Mouse (Mus musculus) small intestine, adult 2 months (tissue): ENCODE measurements around the gene Ndufs7. TPM values are rescaled to one million over a fixed set of nuclear protein-coding genes. Genes with fewer than 3 reads are reported as not detected.

Experiments
- H3K27ac ChIP-seq: fragments of 200-500 bp; 2 replicates; pipeline ENCODE4 v1.5.1; 2012; ENCODE audit warnings: low read depth, low read length, control low read depth, inconsistent platforms; ENCODE audit not compliant: insufficient read depth
- H3K27me3 ChIP-seq: fragments of 200-500 bp; 2 replicates; pipeline ENCODE4 v1.6.1; 2012; ENCODE audit warnings: mild to moderate bottlenecking, moderate library complexity, low read length, inconsistent platforms; ENCODE audit not compliant: control insufficient read depth, insufficient read depth
- H3K36me3 ChIP-seq: fragments of 200-500 bp; 2 replicates; pipeline ENCODE4 v1.6.1; 2012; ENCODE audit warnings: mild to moderate bottlenecking, low read length, control low read depth, inconsistent platforms; ENCODE audit not compliant: control insufficient read depth, insufficient read depth
- H3K4me1 ChIP-seq: fragments of 200-500 bp; 2 replicates; pipeline ENCODE4 v1.6.1; 2012; ENCODE audit warnings: low read length, inconsistent platforms, mixed read lengths; ENCODE audit not compliant: control insufficient read depth, insufficient read depth, insufficient read length
- H3K4me3 ChIP-seq: fragments of 200-500 bp; 2 replicates; pipeline ENCODE4 v1.5.1; 2012; ENCODE audit warnings: low read depth, mild to moderate bottlenecking, control low read depth, inconsistent platforms, low read length, moderate library complexity
- CTCF ChIP-seq: fragments of 200-500 bp; IDR thresholded peaks from 2 replicates; pipeline ENCODE4 v1.5.1; 2012; ENCODE audit warnings: low read depth, mild to moderate bottlenecking, control low read depth, inconsistent platforms, low read length, moderate library complexity, mixed read lengths; ENCODE audit not compliant: insufficient replicate concordance, insufficient read length; ENCODE audit errors: extremely low read depth
- POLR2A ChIP-seq: fragments of 200-500 bp; IDR thresholded peaks from 2 replicates; pipeline ENCODE4 v1.6.1; 2012; ENCODE audit warnings: low read depth, mild to moderate bottlenecking, control low read depth, inconsistent platforms, low read length, moderate library complexity
- WGBS: fragments of 180-500 bp; shearing (Covaris S2); methylation state at CpG from one replicate; pipeline ENCODE4 v1.1.7; 2018; 5-methylcytosine and 5-hydroxymethylcytosine counted together
- polyA plus RNA-seq: library from polyadenylated mRNA; depleted of rRNA; stranded (reverse); fragments of >200 nt; gene quantifications from 2 replicates; pipeline ENCODE4 v1.2.3, GENCODE M21; 2012

Gene Ndufs7
- polyA plus RNA-seq, 1 experiment = 1,176 TPM

DNA sequence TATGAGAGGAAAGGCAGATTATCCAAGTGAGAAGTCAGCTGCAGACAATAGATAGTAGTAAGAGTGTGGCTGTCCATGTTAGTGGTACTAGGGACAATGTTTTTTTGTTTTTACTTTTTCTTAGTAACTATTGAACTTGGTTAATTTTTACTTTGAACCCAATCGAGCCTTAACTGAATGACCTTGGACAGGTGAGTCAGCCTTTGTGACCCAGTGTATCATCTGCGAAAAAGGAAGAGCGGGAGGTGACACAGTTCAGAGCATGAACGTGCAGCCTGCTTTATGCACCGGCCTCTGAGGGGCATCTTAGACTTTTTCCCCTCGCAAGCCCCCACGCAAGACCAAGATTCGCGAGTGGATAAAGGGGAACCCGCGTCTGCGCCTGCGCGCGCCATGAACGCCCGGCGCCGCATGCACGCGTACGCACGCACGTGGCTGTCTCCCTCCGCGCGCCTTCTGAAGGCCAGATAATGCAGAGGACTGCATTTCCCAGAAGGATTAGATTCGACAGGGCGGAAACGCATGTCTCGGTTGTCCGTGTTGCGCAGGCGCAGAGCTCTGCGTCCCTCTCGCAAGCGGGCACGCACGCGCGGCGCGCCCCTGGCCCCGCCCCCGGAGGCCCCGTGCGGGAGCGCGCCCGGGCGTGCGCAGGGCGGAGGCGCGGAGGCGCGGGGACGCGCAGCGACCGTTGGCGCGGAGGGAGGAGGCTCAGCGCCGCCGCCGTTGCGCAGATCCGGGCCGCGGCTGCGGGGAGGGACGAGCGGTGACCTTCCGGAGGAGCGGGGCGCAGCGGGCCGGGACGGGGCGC, 15.6 kb downstream of the Ndufs7 start:
- Histone ChIP-seq H3K4me1 (peaks cover 32% of the 10 kb centered on the region), H3K36me3 (peaks cover 5% of the 10 kb centered on the region; the same call in 1 of the 2 replicates), H3K4me3 (peak overlapping the region; percentile 93), H3K27me3 (no peaks in the 10 kb centered on the region), H3K27ac (peak overlapping the region; percentile 75)
- WGBS = under 1% methylated on average over 81 of the region's 81 CpGs
- TF ChIP-seq POLR2A = peak; percentile 63; the same call in 1 of the 2 replicates
- TF ChIP-seq CTCF = no peak

GRCm38 (mm10) chr10:80265149-80265486, 16.2 kb downstream of the Ndufs7 start:
- Histone ChIP-seq H3K4me3 (peak overlapping the region; percentile 93), H3K36me3 (peaks cover 5% of the 10 kb centered on the region; the same call in 1 of the 2 replicates), H3K27me3 (no peaks in the 10 kb centered on the region), H3K27ac (peak overlapping the region; percentile 75), H3K4me1 (peaks cover 30% of the 10 kb centered on the region; the same call in 1 of the 2 replicates)
- TF ChIP-seq POLR2A (no peak), CTCF (no peak)
- WGBS = under 1% methylated on average over 18 of the region's 18 CpGs

DNA sequence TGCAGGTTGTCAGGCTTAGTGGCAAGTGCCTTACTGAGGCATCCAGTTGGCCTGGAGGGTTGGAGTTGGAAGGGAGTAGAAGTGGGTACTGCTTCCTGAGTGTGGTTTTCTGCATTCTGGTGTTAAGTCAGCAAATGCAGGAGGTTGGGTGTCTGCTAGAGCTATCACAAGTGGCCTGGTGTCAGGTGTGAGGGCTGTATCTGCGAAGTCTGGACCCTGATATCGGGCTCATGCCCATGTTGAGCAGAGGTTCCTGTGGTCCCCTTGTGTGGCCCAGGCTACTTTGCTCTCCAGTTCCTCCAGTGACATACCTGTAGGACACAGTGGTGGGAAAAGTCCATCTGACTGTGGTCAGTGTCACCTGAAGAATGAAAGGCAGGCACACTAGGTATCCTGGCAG, 21.2 kb downstream of the Ndufs7 start:
- Histone ChIP-seq H3K4me1 (peaks cover 46% of the 10 kb centered on the region), H3K27ac (peak overlapping the region; percentile 88)

GRCm38 (mm10) chr10:80270734-80271181, 21.8 kb downstream of the Ndufs7 start:
- peak overlapping the region; percentile 88 for H3K27ac ChIP-seq
- H3K4me1 ChIP-seq = peaks cover 45% of the 10 kb centered on the region
- TF ChIP-seq POLR2A (no peak), CTCF (no peak)
- H3K4me3 ChIP-seq = no peak overlapping the region
- WGBS = 12% methylated on average over 6 of the region's 6 CpGs
- peaks cover 20% of the 10 kb centered on the region for H3K36me3 ChIP-seq
- no peaks in the 10 kb centered on the region for H3K27me3 ChIP-seq

More for the DNA sequence above, 21.2 kb downstream of the Ndufs7 start:
- H3K27me3 ChIP-seq = no peaks in the 10 kb centered on the region
- no peak overlapping the region for H3K4me3 ChIP-seq
- TF ChIP-seq POLR2A (no peak), CTCF (no peak)
- H3K36me3 ChIP-seq = peaks cover 18% of the 10 kb centered on the region
- WGBS = 54% methylated on average over 2 of the region's 2 CpGs

GRCm38 (mm10) chr10:80271186-80271843, 22.4 kb downstream of the Ndufs7 start:
- H3K4me3 ChIP-seq = no peak overlapping the region
- WGBS = 47% methylated on average over 5 of the region's 5 CpGs
- H3K27me3 ChIP-seq = no peaks in the 10 kb centered on the region
- peaks cover 24% of the 10 kb centered on the region for H3K36me3 ChIP-seq
- H3K27ac ChIP-seq = peak overlapping the region; percentile 85
- TF ChIP-seq POLR2A (no peak), CTCF (no peak)
- peaks cover 46% of the 10 kb centered on the region for H3K4me1 ChIP-seq

- H3K36me3 ChIP-seq = peaks cover 28% of the 10 kb centered on the region
- no peaks in the 10 kb centered on the region for H3K27me3 ChIP-seq
- H3K4me1 ChIP-seq = peaks cover 44% of the 10 kb centered on the region
- no peak overlapping the region for H3K27ac ChIP-seq
- TF ChIP-seq POLR2A (peak; percentile 29; the same call in 1 of the 2 replicates), CTCF (no peak)
- no peak overlapping the region for H3K4me3 ChIP-seq
- WGBS = 66% methylated on average over 8 of the region's 8 CpGs
Measured at GRCm38 (mm10) chr10:80271870-80272585, 23.1 kb downstream of the Ndufs7 start.

DNA sequence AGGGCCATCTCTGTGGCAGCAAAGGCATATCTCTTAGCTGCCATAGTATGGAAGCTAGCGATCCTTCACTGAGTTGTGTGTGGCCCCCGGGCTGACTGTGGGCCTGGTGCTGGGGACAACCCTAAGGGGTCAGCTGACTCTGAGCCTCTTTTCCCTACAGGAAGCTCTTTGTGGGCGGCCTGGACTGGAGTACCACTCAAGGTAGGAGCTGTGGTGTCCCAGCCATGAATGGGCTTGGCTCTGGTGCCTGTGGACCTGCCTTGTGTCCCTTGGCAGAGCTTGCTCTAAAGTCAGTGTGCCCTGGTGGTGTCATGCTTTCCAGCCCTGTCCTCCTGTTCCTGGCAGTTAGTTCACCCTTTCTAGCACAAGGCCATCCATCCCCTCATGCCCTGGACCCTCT, 24.9 kb downstream of the Ndufs7 start:
- Histone ChIP-seq H3K36me3 (peaks cover 42% of the 10 kb centered on the region), H3K27ac (no peak overlapping the region), H3K4me3 (no peak overlapping the region), H3K4me1 (peaks cover 32% of the 10 kb centered on the region), H3K27me3 (no peaks in the 10 kb centered on the region)
- WGBS = 69% methylated on average over 3 of the region's 3 CpGs
- TF ChIP-seq POLR2A (no peak), CTCF (no peak)
